Mouse (Mus musculus): ENCODE data around the gene Cmtm2b. TPM values are rescaled to one million over a fixed set of nuclear protein-coding genes. Genes with fewer than 3 reads are reported as not detected.
"Not testable (repeated sequence)": the region's sequence is repeated elsewhere in the genome, so short reads cannot be mapped to it uniquely, and the experiment has no call there.

The Cmtm2b gene
- polyA plus RNA-seq (2015; fragmentation: Nextera tagmentation; extraction: Ambion mirVana), result not detected in 2 replicates

DNA sequence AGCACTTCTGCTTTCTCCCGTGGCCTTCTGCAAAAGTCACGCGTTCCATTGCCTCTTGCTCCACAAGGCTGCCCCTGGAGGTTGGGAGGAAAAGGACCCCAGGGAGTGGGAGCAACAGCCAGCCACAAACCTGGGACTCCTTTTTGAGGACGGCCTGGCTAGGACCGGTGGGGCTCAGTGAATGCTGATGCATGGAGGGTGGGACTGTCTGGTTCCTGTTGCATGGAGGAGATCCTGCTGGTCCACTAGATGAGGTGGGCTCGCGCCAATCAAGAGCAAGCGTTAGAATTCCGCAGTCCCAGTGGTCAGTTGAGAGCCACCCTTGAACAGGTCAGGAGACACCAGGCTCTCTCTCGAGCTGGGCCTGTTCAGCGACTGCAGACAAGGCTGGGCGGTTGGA lies at the start of gene Cmtm2b:
Cmtm2b (plus strand) TSS at position 301 of the 400 bp plus-strand sequence.
- not testable (repeated sequence) for H3K27ac ChIP-seq (replicated peaks); ATAC-seq (ENCODE audit: insufficient read depth); H3K9ac ChIP-seq; H3K4me3 ChIP-seq (replicated peaks); H3K4me1 ChIP-seq (replicated peaks); H3K4me2 ChIP-seq; H3K27me3 ChIP-seq; H3K36me3 ChIP-seq (replicated peaks); H3K9me3 ChIP-seq (replicated peaks)
- 79% methylated on average over 12 of the region's 12 CpGs for WGBS (ENCODE audit: insufficient replicate concordance)

DNA sequence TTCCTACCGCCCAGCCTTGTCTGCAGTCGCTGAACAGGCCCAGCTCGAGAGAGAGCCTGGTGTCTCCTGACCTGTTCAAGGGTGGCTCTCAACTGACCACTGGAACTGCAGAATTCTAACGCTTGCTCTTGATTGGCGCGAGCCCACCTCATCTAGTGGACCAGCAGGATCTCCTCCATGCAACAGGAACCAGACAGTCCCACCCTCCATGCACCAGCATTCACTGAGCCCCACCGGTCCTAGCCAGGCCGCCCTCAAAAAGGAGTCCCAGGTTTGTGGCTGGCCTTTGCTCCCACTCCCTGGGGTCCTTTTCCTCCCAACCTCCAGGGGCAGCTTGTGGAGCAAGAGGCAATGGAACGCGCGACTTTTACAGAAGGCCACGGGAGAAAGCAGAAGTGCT lies 28.9 kb upstream of the Cmtm2b start, which contains the start of gene Cmtm2a:
Cmtm2a (minus strand) TSS at position 101 of the 400 bp plus-strand sequence.
- not testable (repeated sequence) for H3K4me1 ChIP-seq (replicated peaks)

DNA sequence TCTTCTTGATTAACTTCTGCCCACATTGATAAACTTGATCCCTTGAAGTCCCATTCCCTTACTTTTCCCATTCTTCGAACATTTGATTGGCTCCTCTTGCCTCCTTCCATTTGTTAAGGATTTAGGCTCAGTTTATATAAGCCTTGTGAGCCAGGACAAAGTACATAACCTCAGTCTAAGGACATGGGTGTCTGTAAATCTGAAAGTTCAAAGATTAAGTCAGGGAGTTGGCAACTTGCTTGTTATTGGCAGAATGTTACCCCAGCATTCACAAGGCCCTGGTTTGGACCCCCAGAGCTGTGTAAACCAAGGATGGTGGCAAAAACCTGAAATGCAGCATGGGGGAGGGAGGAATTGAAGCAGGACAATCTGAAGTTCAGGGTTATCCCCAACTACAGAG lies 27.6 kb upstream of the Cmtm2b start:
- Histone ChIP-seq H3K36me3 (replicated peaks) (no peaks in the 10 kb centered on the region), H3K27ac (replicated peaks) (no peak overlapping the region), H3K4me2 (no peak overlapping the region), H3K27me3 (no peaks in the 10 kb centered on the region), H3K9me3 (replicated peaks) (no peaks in the 10 kb centered on the region), H3K4me3 (replicated peaks) (no peak overlapping the region), H3K4me1 (replicated peaks) (no peaks in the 10 kb centered on the region), H3K9ac (no peak overlapping the region)
- WGBS (ENCODE audit: insufficient replicate concordance), result 54% methylated on average over 1 of the region's 1 CpGs
- ATAC-seq (ENCODE audit: insufficient read depth), result no peak

More for the DNA sequence above, 28.9 kb upstream of the Cmtm2b start, which contains the start of gene Cmtm2a:
- 68% methylated on average over 12 of the region's 12 CpGs for WGBS (ENCODE audit: insufficient replicate concordance)
- H3K9me3 ChIP-seq (replicated peaks); H3K27ac ChIP-seq (replicated peaks); H3K4me3 ChIP-seq (replicated peaks); H3K27me3 ChIP-seq; H3K4me2 ChIP-seq; ATAC-seq (ENCODE audit: insufficient read depth); H3K36me3 ChIP-seq (replicated peaks); H3K9ac ChIP-seq: not testable (repeated sequence)

DNA sequence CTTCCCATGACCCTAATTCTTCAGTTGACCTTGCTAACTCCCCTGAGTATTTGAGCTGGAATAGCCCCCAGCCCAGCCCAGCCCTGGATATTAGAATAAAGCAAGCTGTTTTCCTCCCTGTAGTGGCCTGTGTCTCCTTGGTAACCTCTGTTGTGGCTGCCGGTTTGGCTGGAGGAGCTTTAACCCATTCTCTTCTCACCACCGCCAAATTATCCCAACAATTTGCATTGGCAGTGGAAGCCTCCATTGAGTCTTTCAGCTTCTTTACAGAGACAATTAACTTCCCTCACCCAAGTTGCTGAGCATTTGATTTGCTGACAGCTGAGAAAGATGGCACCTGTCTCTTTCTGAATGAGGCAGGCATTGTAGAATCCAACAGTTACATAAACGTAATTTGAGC lies 20.5 kb upstream of the Cmtm2b start:
- WGBS (ENCODE audit: insufficient replicate concordance), result 39% methylated on average over 3 of the region's 3 CpGs
- H3K9ac ChIP-seq; ATAC-seq (ENCODE audit: insufficient read depth): not testable (repeated sequence)

DNA sequence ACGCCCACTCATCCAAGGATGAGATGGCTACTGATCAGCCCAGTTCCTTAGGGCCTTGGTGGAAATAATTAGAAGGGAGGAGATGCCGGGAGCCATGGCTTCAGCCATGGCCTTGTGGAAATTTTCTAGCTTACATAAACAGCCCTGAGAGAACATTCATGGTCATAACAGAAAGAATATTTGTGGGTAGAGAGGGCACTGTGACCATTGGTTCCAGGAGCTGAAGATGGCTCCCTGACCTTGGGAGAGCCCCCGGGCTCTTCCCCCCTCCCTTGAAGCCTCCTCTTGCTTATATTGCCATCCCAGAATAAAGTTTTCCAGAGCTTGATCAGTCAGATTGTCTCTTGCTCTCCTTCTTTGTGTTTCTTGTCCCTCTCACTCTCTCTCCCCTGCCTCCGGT lies 19.5 kb upstream of the Cmtm2b start:
- H3K9ac ChIP-seq; H3K27ac ChIP-seq (replicated peaks); H3K4me3 ChIP-seq (replicated peaks); H3K36me3 ChIP-seq (replicated peaks); H3K4me1 ChIP-seq (replicated peaks); H3K9me3 ChIP-seq (replicated peaks); H3K4me2 ChIP-seq; ATAC-seq (ENCODE audit: insufficient read depth); H3K27me3 ChIP-seq: not testable (repeated sequence)
- 74% methylated on average over 4 of the region's 4 CpGs for WGBS (ENCODE audit: insufficient replicate concordance)

More for the DNA sequence above, 20.5 kb upstream of the Cmtm2b start:
- not testable (repeated sequence) for H3K27ac ChIP-seq (replicated peaks); H3K4me2 ChIP-seq; H3K27me3 ChIP-seq; H3K9me3 ChIP-seq (replicated peaks); H3K4me1 ChIP-seq (replicated peaks); H3K36me3 ChIP-seq (replicated peaks); H3K4me3 ChIP-seq (replicated peaks)

DNA sequence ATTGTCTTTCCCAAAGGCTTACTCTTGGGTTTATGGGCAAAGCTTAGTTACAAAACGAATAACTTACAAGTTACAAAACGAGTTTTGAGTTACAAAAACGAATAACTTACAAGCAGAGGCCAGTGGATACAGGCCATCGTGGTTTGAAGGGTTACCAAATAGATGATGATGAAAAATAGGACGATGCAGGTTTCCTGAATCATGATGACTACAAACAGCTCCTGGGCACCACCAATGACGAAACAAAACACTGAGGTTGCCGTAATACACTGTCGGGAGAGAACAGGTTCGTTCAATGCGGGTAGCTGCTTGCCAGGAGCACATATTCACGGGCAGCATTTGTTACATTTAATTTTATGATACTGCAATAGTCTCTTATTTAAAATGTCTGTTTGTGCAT lies 17.1 kb upstream of the Cmtm2b start:
- Histone ChIP-seq H3K4me3 (replicated peaks) (no peak overlapping the region), H3K4me2 (no peak overlapping the region), H3K9ac (no peak overlapping the region), H3K9me3 (replicated peaks) (no peaks in the 10 kb centered on the region), H3K27me3 (no peaks in the 10 kb centered on the region), H3K27ac (replicated peaks) (no peak overlapping the region), H3K36me3 (replicated peaks) (no peaks in the 10 kb centered on the region), H3K4me1 (replicated peaks) (no peaks in the 10 kb centered on the region)
- WGBS (ENCODE audit: insufficient replicate concordance), result 65% methylated on average over 11 of the region's 11 CpGs
- ATAC-seq (ENCODE audit: insufficient read depth), result no peak

DNA sequence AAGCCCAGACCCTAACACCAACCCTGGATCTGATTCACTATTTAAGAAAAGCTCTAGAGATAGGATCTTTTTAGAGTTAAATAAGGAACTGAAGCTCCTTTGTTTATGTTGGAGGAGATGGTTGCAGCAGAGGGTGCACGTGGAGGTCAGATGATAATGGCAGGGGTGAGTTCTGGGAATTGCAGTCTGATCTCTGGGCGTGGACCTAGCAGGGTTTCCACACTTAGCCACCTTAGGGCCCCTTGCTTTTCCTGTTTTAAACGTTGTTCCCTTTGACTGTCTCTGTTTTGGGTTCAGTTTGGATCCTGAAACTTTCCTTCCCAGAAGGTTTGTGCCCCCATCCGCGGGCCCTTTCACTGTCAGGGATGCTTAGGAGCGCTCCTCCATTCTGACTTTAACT lies 13.7 kb upstream of the Cmtm2b start:
- not testable (repeated sequence) for H3K36me3 ChIP-seq (replicated peaks); H3K4me3 ChIP-seq (replicated peaks); H3K4me1 ChIP-seq (replicated peaks); H3K27ac ChIP-seq (replicated peaks); H3K9me3 ChIP-seq (replicated peaks); H3K9ac ChIP-seq; ATAC-seq (ENCODE audit: insufficient read depth); H3K27me3 ChIP-seq; H3K4me2 ChIP-seq
- 32% methylated on average over 6 of the region's 6 CpGs for WGBS (ENCODE audit: insufficient replicate concordance)

DNA sequence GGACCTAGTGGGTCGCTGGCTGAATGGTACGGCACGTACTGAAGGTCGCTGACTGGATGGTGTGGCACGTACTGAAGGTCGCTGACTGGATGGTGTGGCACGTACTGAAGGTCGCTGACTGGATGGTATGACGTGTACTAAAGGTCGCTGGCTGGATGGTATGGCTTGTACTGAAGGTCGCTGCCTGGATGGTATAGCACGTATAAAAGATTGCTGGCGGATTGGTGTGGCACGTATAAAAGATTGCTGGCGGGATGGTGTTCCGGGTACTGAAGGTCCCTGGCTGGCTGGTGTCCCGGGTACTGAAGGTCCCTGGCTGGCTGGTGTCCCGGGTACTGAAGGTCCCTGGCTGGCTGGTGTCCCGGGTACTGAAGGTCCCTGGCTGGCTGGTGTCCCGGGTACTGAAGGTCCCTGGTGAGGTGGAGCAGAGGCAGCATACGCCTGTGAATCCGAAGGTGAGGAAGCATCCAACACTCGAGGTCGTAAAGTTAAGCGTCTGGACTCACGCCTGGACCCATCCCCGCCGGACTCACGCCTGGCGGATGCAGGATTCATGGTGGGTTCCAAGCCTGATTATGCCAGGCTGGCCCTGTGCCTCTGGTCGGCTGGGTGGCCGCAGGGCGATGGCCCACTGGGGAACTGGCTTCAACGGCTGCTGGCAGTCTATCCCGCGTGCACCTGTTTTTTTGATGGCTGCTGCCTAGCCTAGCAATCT lies 12.4 kb upstream of the Cmtm2b start, which contains the start of the genes Gm45711 and Cmtm1:
Gm45711 (minus strand) TSS at position 641 of the 715 bp plus-strand sequence.
Cmtm1 (minus strand) TSS at position 705 of the 715 bp plus-strand sequence.
- not testable (repeated sequence) for H3K4me3 ChIP-seq (replicated peaks); H3K4me2 ChIP-seq; H3K9ac ChIP-seq; H3K36me3 ChIP-seq (replicated peaks); ATAC-seq (ENCODE audit: insufficient read depth); H3K27ac ChIP-seq (replicated peaks); H3K27me3 ChIP-seq; H3K9me3 ChIP-seq (replicated peaks); H3K4me1 ChIP-seq (replicated peaks)
- WGBS (ENCODE audit: insufficient replicate concordance), result 75% methylated on average over 36 of the region's 36 CpGs

DNA sequence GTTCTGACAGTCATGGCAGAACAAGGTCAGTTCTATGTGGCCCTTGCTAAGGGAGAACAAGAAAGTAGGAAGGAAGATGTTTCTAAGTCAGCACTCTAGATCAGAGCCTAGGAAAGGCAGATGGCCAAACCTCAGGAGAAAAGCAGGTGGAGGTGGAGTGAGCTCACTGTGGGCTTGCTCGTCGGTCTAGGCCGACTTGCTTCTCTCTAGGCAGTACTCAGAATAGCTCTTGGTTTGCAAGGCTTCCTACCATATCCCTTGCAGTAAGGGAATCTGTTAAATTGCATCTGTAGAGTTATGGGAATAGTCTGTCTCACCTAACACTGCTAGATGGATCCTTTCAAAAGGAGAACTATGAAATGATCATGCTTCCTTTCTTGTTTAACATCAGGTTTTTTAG lies 10.0 kb upstream of the Cmtm2b start:
- H3K4me1 ChIP-seq (replicated peaks); H3K4me3 ChIP-seq (replicated peaks); H3K9ac ChIP-seq; H3K36me3 ChIP-seq (replicated peaks); ATAC-seq (ENCODE audit: insufficient read depth); H3K9me3 ChIP-seq (replicated peaks); H3K4me2 ChIP-seq; H3K27me3 ChIP-seq; H3K27ac ChIP-seq (replicated peaks): not testable (repeated sequence)
- WGBS (ENCODE audit: insufficient replicate concordance), result 66% methylated on average over 3 of the region's 3 CpGs

DNA sequence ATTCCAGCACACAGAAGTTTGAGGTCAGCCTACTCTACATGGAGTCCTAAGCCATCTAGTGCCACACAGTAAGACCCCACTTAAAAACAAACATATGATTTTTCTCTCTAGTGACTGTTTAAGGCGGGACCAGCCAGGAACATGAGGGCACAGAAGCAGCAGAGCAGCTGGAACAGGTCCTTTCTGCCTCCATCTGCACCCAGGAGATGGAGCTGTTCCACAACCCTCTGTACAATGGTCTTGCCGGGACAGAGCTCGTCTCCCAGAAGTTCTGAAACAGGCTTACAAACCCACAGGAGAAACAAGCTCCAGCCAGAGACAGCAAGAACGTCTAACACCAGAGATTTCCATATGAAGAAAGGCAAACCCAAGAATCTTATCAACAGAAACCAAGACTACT lies 8.7 kb upstream of the Cmtm2b start:
- H3K36me3 ChIP-seq (replicated peaks), result no peaks in the 10 kb centered on the region
- no peaks in the 10 kb centered on the region for H3K27me3 ChIP-seq
- no peaks in the 10 kb centered on the region for H3K4me1 ChIP-seq (replicated peaks)
- H3K4me2 ChIP-seq, result no peak overlapping the region
- H3K27ac ChIP-seq (replicated peaks), result no peak overlapping the region
- H3K9ac ChIP-seq, result no peak overlapping the region
- H3K9me3 ChIP-seq (replicated peaks), result no peaks in the 10 kb centered on the region
- H3K4me3 ChIP-seq (replicated peaks), result no peak overlapping the region
- WGBS (ENCODE audit: insufficient replicate concordance), result 37% methylated on average over 4 of the region's 4 CpGs
- no peak for ATAC-seq (ENCODE audit: insufficient read depth)

DNA sequence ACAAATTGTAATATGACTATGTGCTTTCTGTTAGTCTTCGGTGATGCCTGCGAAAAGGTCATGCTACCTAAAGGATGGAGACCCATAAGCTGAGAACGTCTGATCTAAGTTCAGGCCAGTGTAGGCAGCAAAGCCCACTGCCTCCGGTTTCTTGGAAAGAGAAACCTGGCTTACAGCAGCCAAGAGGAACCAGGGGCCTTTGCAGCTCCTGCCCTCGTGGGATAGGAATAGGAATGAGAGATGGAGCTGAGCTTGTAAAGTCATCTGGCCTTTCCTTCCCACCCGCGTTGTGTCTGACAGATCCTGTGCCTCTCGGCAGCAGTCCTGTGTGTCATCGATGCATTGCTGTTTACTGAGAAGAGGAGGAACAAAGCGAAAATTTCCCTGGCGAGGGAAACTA lies 763 bp upstream of the Cmtm2b start, which contains the start of gene Gm11020:
Gm11020 (plus strand) TSS at position 301 of the 400 bp plus-strand sequence.
- not testable (repeated sequence) for H3K36me3 ChIP-seq (replicated peaks); H3K4me1 ChIP-seq (replicated peaks); H3K9me3 ChIP-seq (replicated peaks); H3K27me3 ChIP-seq; ATAC-seq (ENCODE audit: insufficient read depth); H3K27ac ChIP-seq (replicated peaks); H3K4me3 ChIP-seq (replicated peaks); H3K4me2 ChIP-seq; H3K9ac ChIP-seq
- WGBS (ENCODE audit: insufficient replicate concordance), result 67% methylated on average over 11 of the region's 11 CpGs
